Mouse (Mus musculus) liver, postnatal 0 days (tissue): ENCODE measurements around the gene Edc3. TPM values are rescaled to one million over a fixed set of nuclear protein-coding genes. Genes with fewer than 3 reads are reported as not detected.

Source experiments
- ATAC-seq: fragments of 200-750 bp; cut with Nextera tagmentation; 2 replicates; pipeline ENCODE4 v1.8.0; 2017; ENCODE audit warnings: mild to moderate bottlenecking, moderate library complexity
- DNase-seq: peaks from one replicate; pipeline ENCODE4 v3.0.0-alpha.2; 2016
- H3K27ac ChIP-seq: fragments of 300-500 bp; sonication (generic); 2 replicates; pipeline ENCODE4 v1.5.1; 2014; ENCODE audit warnings: antibody characterized with exemption, moderate library complexity, mild to moderate bottlenecking, low read depth
- H3K27me3 ChIP-seq: fragments of 300-500 bp; sonication (generic); 2 replicates; pipeline ENCODE4 v1.6.1; 2014; ENCODE audit warnings: low read length, control low read depth, mixed read lengths; ENCODE audit not compliant: insufficient read depth
- H3K36me3 ChIP-seq: fragments of 300-500 bp; sonication (generic); replicated peaks from 2 replicates; pipeline ENCODE4 v1.6.1; 2014; ENCODE audit warnings: mild to moderate bottlenecking, control low read depth, low read length, moderate library complexity, mixed read lengths; ENCODE audit not compliant: insufficient read depth
- H3K4me1 ChIP-seq: fragments of 300-500 bp; sonication (generic); 2 replicates; pipeline ENCODE4 v1.6.1; 2014; ENCODE audit warnings: antibody characterized with exemption, mild to moderate bottlenecking, control low read depth; ENCODE audit not compliant: insufficient read depth
- H3K4me2 ChIP-seq: fragments of 300-500 bp; sonication (generic); 2 replicates; pipeline ENCODE4 v1.6.1; 2014; ENCODE audit warnings: low read depth, mild to moderate bottlenecking, low read length, moderate library complexity, mixed read lengths
- H3K4me3 ChIP-seq: fragments of 300-500 bp; sonication (generic); 2 replicates; pipeline ENCODE4 v1.5.1; 2014; ENCODE audit warnings: low read depth, low read length
- H3K9ac ChIP-seq: fragments of 300-500 bp; sonication (generic); replicated peaks from 2 replicates; pipeline ENCODE4 v1.6.1; 2014; ENCODE audit warnings: mild to moderate bottlenecking, moderate library complexity
- H3K9me3 ChIP-seq: fragments of 300-500 bp; sonication (generic); 2 replicates; pipeline ENCODE4 v1.6.1; 2016; ENCODE audit warnings: mild to moderate bottlenecking, control low read depth, low read length, mixed read lengths
- CTCF ChIP-seq: sonication (generic); IDR thresholded peaks from 2 replicates; pipeline ENCODE4 v1.5.1; 2016; ENCODE audit warnings: antibody characterized with exemption, low read depth
- EP300 ChIP-seq: IDR thresholded peaks from 2 replicates; pipeline ENCODE4 v1.6.1; 2016; ENCODE audit warnings: antibody characterized with exemption, low read depth, mild to moderate bottlenecking
- WGBS: fragments of 180-500 bp; shearing (Covaris S2); extraction: QIAGEN DNeasy Blood & Tissue Kit; methylation state at CpG from one replicate; pipeline ENCODE4 v1.1.7; 2014; ENCODE audit not compliant: insufficient replicate concordance; 5-methylcytosine and 5-hydroxymethylcytosine counted together
- polyA plus RNA-seq: library from polyadenylated mRNA; unstranded; fragments of >200 nt; fragmentation: Nextera tagmentation; extraction: Ambion mirVana; gene quantifications from 2 replicates; pipeline ENCODE4 v1.2.1, GENCODE M21; 2015

Gene Edc3
- polyA plus RNA-seq, 1 experiment from 2014 or later = 13.2 TPM

GRCm38 (mm10) chr9:57766431-57766830 is 58.1 kb downstream of the Edc3 start:
- Histone ChIP-seq H3K27me3 (no peaks in the 10 kb centered on the region), H3K9me3 (no peaks in the 10 kb centered on the region), H3K4me3 (peak overlapping the region; percentile 89), H3K4me2 (peak overlapping the region; percentile 94), H3K36me3 (peaks cover 10% of the 10 kb centered on the region), H3K27ac (peak overlapping the region; percentile 99; the same call in 1 of the 2 replicates), H3K4me1 (peaks cover 62% of the 10 kb centered on the region), H3K9ac (peak overlapping the region; percentile 98; the same call in 1 of the 2 replicates)
- 61% methylated on average over 6 of the region's 6 CpGs for WGBS
- ATAC-seq = no peak
- DNase-seq = no peak
- TF ChIP-seq CTCF (no peak), EP300 (no peak)

- Histone ChIP-seq H3K4me2 (no peak overlapping the region; the same call in 1 of the 2 replicates), H3K27ac (no peak overlapping the region; the same call in 1 of the 2 replicates), H3K27me3 (no peaks in the 10 kb centered on the region), H3K36me3 (peaks cover 2% of the 10 kb centered on the region; the same call in 1 of the 2 replicates), H3K9me3 (no peaks in the 10 kb centered on the region), H3K9ac (no peak overlapping the region), H3K4me3 (no peak overlapping the region), H3K4me1 (peaks cover 62% of the 10 kb centered on the region)
- TF ChIP-seq CTCF = no peak
- TF ChIP-seq EP300 = no peak
- ATAC-seq (no peak), DNase-seq (no peak)
- WGBS = 86% methylated on average over 4 of the region's 4 CpGs
Measured at GRCm38 (mm10) chr9:57767231-57767630, 58.9 kb downstream of the Edc3 start.

GRCm38 (mm10) chr9:57769539-57770069 is 61.3 kb downstream of the Edc3 start:
- Histone ChIP-seq H3K9me3 (no peaks in the 10 kb centered on the region), H3K36me3 (no peaks in the 10 kb centered on the region), H3K27me3 (no peaks in the 10 kb centered on the region), H3K4me1 (peaks cover 55% of the 10 kb centered on the region), H3K4me2 (peak overlapping the region; percentile 46), H3K27ac (peak overlapping the region; percentile 97), H3K4me3 (no peak overlapping the region), H3K9ac (peak overlapping the region; percentile 61)
- 43% methylated on average over 2 of the region's 2 CpGs for WGBS
- TF ChIP-seq EP300 (peak; percentile 96), CTCF (no peak)
- DNase-seq (peak; percentile 59), ATAC-seq (peak; percentile 71)

GRCm38 (mm10) chr9:57770214-57770613 is 61.9 kb downstream of the Edc3 start:
- no peaks in the 10 kb centered on the region for H3K36me3 ChIP-seq
- no peak for ATAC-seq
- peak overlapping the region; percentile 46 for H3K4me2 ChIP-seq
- no peaks in the 10 kb centered on the region for H3K27me3 ChIP-seq
- H3K4me1 ChIP-seq = peaks cover 55% of the 10 kb centered on the region
- TF ChIP-seq EP300 (no peak), CTCF (no peak)
- no peak for DNase-seq
- 41% methylated on average over 1 of the region's 1 CpGs for WGBS
- peak overlapping the region; percentile 61 for H3K9ac ChIP-seq
- H3K9me3 ChIP-seq = no peaks in the 10 kb centered on the region
- H3K27ac ChIP-seq = peak overlapping the region; percentile 97
- no peak overlapping the region for H3K4me3 ChIP-seq

GRCm38 (mm10) chr9:57770836-57771235 is 62.5 kb downstream of the Edc3 start:
- H3K27ac ChIP-seq = peak overlapping the region; percentile 97
- no peak overlapping the region for H3K4me3 ChIP-seq

GRCm38 (mm10) chr9:57773754-57774153 is 65.4 kb downstream of the Edc3 start:
- Histone ChIP-seq H3K9ac (no peak overlapping the region), H3K4me1 (peaks cover 36% of the 10 kb centered on the region), H3K4me3 (no peak overlapping the region), H3K4me2 (no peak overlapping the region), H3K27ac (peak overlapping the region; percentile 50), H3K9me3 (no peaks in the 10 kb centered on the region), H3K27me3 (no peaks in the 10 kb centered on the region), H3K36me3 (no peaks in the 10 kb centered on the region)
- DNase-seq = no peak
- 61% methylated on average over 3 of the region's 3 CpGs for WGBS
- 0 out of 2 replicates have a peak, but pooled peaks have one; percentile 27 for TF ChIP-seq EP300
- no peak for TF ChIP-seq CTCF
- no peak for ATAC-seq

More at GRCm38 (mm10) chr9:57770836-57771235, 62.5 kb downstream of the Edc3 start:
- H3K9me3 ChIP-seq = no peaks in the 10 kb centered on the region
- ATAC-seq (peak; percentile 73), DNase-seq (peak; percentile 52)
- peaks cover 52% of the 10 kb centered on the region for H3K4me1 ChIP-seq
- TF ChIP-seq CTCF (peak; percentile 45; the same call in 1 of the 2 replicates), EP300 (peak; percentile 68; the same call in 1 of the 2 replicates)
- no peak overlapping the region; the same call in 1 of the 2 replicates for H3K9ac ChIP-seq
- H3K27me3 ChIP-seq = no peaks in the 10 kb centered on the region
- WGBS = 71% methylated on average over 2 of the region's 2 CpGs
- H3K4me2 ChIP-seq = peak overlapping the region; percentile 46
- H3K36me3 ChIP-seq = no peaks in the 10 kb centered on the region

GRCm38 (mm10) chr9:57774168-57774567 is 65.8 kb downstream of the Edc3 start:
- Histone ChIP-seq H3K4me1 (peaks cover 32% of the 10 kb centered on the region), H3K9ac (no peak overlapping the region), H3K4me3 (no peak overlapping the region), H3K27ac (peak overlapping the region; percentile 50; the same call in 1 of the 2 replicates), H3K9me3 (no peaks in the 10 kb centered on the region), H3K4me2 (no peak overlapping the region), H3K27me3 (no peaks in the 10 kb centered on the region), H3K36me3 (no peaks in the 10 kb centered on the region)
- no peak for TF ChIP-seq EP300
- peak; percentile 76 for TF ChIP-seq CTCF
- 3% methylated on average over 1 of the region's 1 CpGs for WGBS
- ATAC-seq (no peak), DNase-seq (no peak)
